In genomic region chr9:72691942-72692341, GRCm38 (mm10) we compare ENCODE assay signal across 19 mouse cellular contexts. TPM values are rescaled to one million over a fixed set of nuclear protein-coding genes. Genes with fewer than 3 reads are reported as not detected.
A peak's percentile ranks its signal among the peaks of the same experiment; 100 is the strongest.
DNase-seq lines count a peak whose midpoint lies in the region; ATAC-seq and TF ChIP-seq lines count a peak whose summit lies in the region.
"Had no signal": no experiment of that assay in that cellular context is flagged by ENCODE, and none has a peak within 500 bp of the region (broad histone marks: within the 10 kb centered on the region; RNA-seq: fewer than 3 reads in every experiment).

No protein-coding gene starts in this region.

- no peaks in the 10 kb centered on the region for H3K9me3 ChIP-seq in heart, embryonic 12.5 days (replicated peaks)
- H3K9me3 ChIP-seq in embryonic facial prominence, embryonic 14.5 days (ENCODE audit: control insufficient read depth, low read length): no peaks in the 10 kb centered on the region
- no peaks in the 10 kb centered on the region for H3K9me3 ChIP-seq in limb, embryonic 14.5 days (ENCODE audit: control insufficient read depth, low read length)
- H3K9me3 ChIP-seq: forebrain, embryonic 10.5 days; stomach, embryonic 15.5 days had no signal

- H3K9ac ChIP-seq in heart, adult 2 months (ENCODE audit: low read depth, low read length): no peak overlapping the region
- H3K9ac ChIP-seq in heart, embryonic 12.5 days: no peak overlapping the region
- no peak overlapping the region for H3K9ac ChIP-seq in embryonic facial prominence, embryonic 14.5 days (ENCODE audit: low read depth, low read length)
- H3K9ac ChIP-seq in limb, embryonic 14.5 days (ENCODE audit: low read depth, low read length, severe bottlenecking): no peak overlapping the region
- H3K9ac ChIP-seq: stomach, embryonic 15.5 days had no signal

- no peak for TF ChIP-seq EP300 in heart, adult 2 months (IDR thresholded peaks at IDR 0.05; ENCODE audit: insufficient read depth, low read depth, low read length)

- ATAC-seq in heart, embryonic 12.5 days (ENCODE audit: insufficient number of reproducible peaks, low FRiP score): no peak
- peak; percentile 14; the same call in 1 of the 2 replicates for ATAC-seq in embryonic facial prominence, embryonic 14.5 days (ENCODE audit: low read depth)
- ATAC-seq in limb, embryonic 14.5 days (ENCODE audit: low FRiP score, low read depth): peak; percentile 42; the same call in 1 of the 2 replicates
- ATAC-seq: inflammation-experienced regulatory T-cells, adult 6 months had no signal

- peak overlapping the region; percentile 3; the same call in 1 of the 2 replicates for H3K27ac ChIP-seq in heart, adult 2 months
- H3K27ac ChIP-seq in heart, embryonic 12.5 days (ENCODE audit: poor library complexity, severe bottlenecking): no peak overlapping the region
- peak overlapping the region; percentile 85 for H3K27ac ChIP-seq in layer of hippocampus, adult 2 months
- peak overlapping the region; percentile 72; the same call in 1 of the 2 replicates for H3K27ac ChIP-seq in embryonic facial prominence, embryonic 14.5 days (replicated peaks; ENCODE audit: low read depth, low read length)
- H3K27ac ChIP-seq in limb, embryonic 14.5 days (replicated peaks; ENCODE audit: low read depth, low read length): no peak overlapping the region
- H3K27ac ChIP-seq: forebrain, embryonic 10.5 days; stomach, embryonic 15.5 days had no signal

- peaks cover 78% of the 10 kb centered on the region for H3K36me3 ChIP-seq in heart, adult 2 months (ENCODE audit: control insufficient read depth, insufficient read depth, low read length)
- peaks cover 76% of the 10 kb centered on the region for H3K36me3 ChIP-seq in heart, embryonic 12.5 days
- H3K36me3 ChIP-seq in embryonic facial prominence, embryonic 14.5 days (ENCODE audit: control insufficient read depth, insufficient read depth, low read length): peaks cover 85% of the 10 kb centered on the region
- peaks cover 84% of the 10 kb centered on the region for H3K36me3 ChIP-seq in limb, embryonic 14.5 days (ENCODE audit: control insufficient read depth, insufficient read depth, low read length)

- no peaks in the 10 kb centered on the region for H3K27me3 ChIP-seq in heart, adult 2 months (ENCODE audit: control insufficient read depth, insufficient read depth, low read length)
- H3K27me3 ChIP-seq in heart, embryonic 12.5 days (replicated peaks): no peaks in the 10 kb centered on the region
- no peaks in the 10 kb centered on the region for H3K27me3 ChIP-seq in embryonic facial prominence, embryonic 14.5 days (replicated peaks; ENCODE audit: control insufficient read depth, insufficient read depth, low read length)
- no peaks in the 10 kb centered on the region for H3K27me3 ChIP-seq in limb, embryonic 14.5 days (ENCODE audit: control insufficient read depth, insufficient read depth, low read length)
- H3K27me3 ChIP-seq: stomach, embryonic 15.5 days had no signal

- WGBS in heart, adult 2 months: 75% methylated on average over 5 of the region's 5 CpGs
- 75% methylated on average over 5 of the region's 5 CpGs for WGBS in heart, embryonic 12.5 days
- WGBS in embryonic facial prominence, embryonic 14.5 days: 54% methylated on average over 5 of the region's 5 CpGs
- WGBS in limb, embryonic 14.5 days: 57% methylated on average over 5 of the region's 5 CpGs

- no peak for DNase-seq in heart, adult 2 months
- no peak for DNase-seq in layer of hippocampus, adult 2 months (ENCODE audit: low spot score in 2 of 2)
- no peak for DNase-seq in layer of hippocampus, postnatal 36 days
- DNase-seq in embryonic facial prominence, embryonic 14.5 days (ENCODE audit: low spot score): no peak
- no peak for DNase-seq in limb, embryonic 14.5 days (ENCODE audit: low spot score)
- no peak for DNase-seq in cerebellum, postnatal 25 days
- DNase-seq: B cell, adult 2 months; cerebellum, adult 2 months; gastrocnemius, postnatal 14 days; kidney, postnatal 36 days; layer of hippocampus, adult 9-11 months; lung, adult 2 months; lung, postnatal 4 days; retina, postnatal 1 day; thymus, adult 2 months had no signal

- H3K4me3 ChIP-seq in heart, adult 2 months: no peak overlapping the region
- no peak overlapping the region for H3K4me3 ChIP-seq in heart, embryonic 12.5 days
- no peak overlapping the region for H3K4me3 ChIP-seq in layer of hippocampus, adult 2 months
- H3K4me3 ChIP-seq in embryonic facial prominence, embryonic 14.5 days (ENCODE audit: low read depth, low read length): no peak overlapping the region
- H3K4me3 ChIP-seq in limb, embryonic 14.5 days (replicated peaks; ENCODE audit: low read length): no peak overlapping the region
- H3K4me3 ChIP-seq: forebrain, embryonic 10.5 days; stomach, embryonic 15.5 days had no signal

- intact Hi-C loops in heart, adult 2 months (cut with DNase I): no loop called here

- peaks cover 7% of the 10 kb centered on the region; the same call in 1 of the 2 replicates for H3K79me2 ChIP-seq in heart, adult 2 months (replicated peaks; ENCODE audit: control insufficient read depth, insufficient read depth, low read length)

- H3K4me1 ChIP-seq in heart, adult 2 months (ENCODE audit: control insufficient read depth, insufficient read depth, low read length): peaks cover 24% of the 10 kb centered on the region
- peaks cover 44% of the 10 kb centered on the region for H3K4me1 ChIP-seq in heart, embryonic 12.5 days (replicated peaks)
- H3K4me1 ChIP-seq in embryonic facial prominence, embryonic 14.5 days (ENCODE audit: control insufficient read depth, insufficient read depth, low read length): peaks cover 41% of the 10 kb centered on the region
- peaks cover 47% of the 10 kb centered on the region for H3K4me1 ChIP-seq in limb, embryonic 14.5 days (ENCODE audit: control insufficient read depth, insufficient read depth, low read length)
- H3K4me1 ChIP-seq: forebrain, embryonic 10.5 days had no signal

- H3K4me2 ChIP-seq in heart, embryonic 12.5 days: no peak overlapping the region
- H3K4me2 ChIP-seq in embryonic facial prominence, embryonic 14.5 days (ENCODE audit: low read depth, low read length): no peak overlapping the region
- no peak overlapping the region for H3K4me2 ChIP-seq in limb, embryonic 14.5 days (replicated peaks; ENCODE audit: low read depth, low read length, severe bottlenecking)
- H3K4me2 ChIP-seq: stomach, embryonic 15.5 days had no signal

- TF ChIP-seq CTCF in heart, adult 2 months (IDR thresholded peaks at IDR 0.05): no peak
- TF ChIP-seq CTCF in layer of hippocampus, adult 2 months (conservative IDR thresholded peaks at IDR 0.05): no peak

- no peak for TF ChIP-seq POLR2A in heart, adult 2 months (IDR thresholded peaks at IDR 0.05; ENCODE audit: insufficient read depth, low read depth, low read length)
- no peak for TF ChIP-seq POLR2A in limb, embryonic 14.5 days (IDR thresholded peaks at IDR 0.05; ENCODE audit: borderline replicate concordance, extremely low read depth, insufficient read depth, insufficient read length)

RNA-seq across cellular contexts. Expression of gene Nedd4, which starts 29.8 kb away (rescaled TPM):
- 100 to 1,000 TPM; 317 to 357 TPM for total RNA-seq in heart, adult 2 months (2021)
- 129 and 289 TPM in 2 replicates for polyA plus RNA-seq in heart, adult 2 months (2012; rRNA removed)
- 624 and 643 TPM in 2 replicates for polyA plus RNA-seq in heart, embryonic 12.5 days (2016; fragmentation: Nextera tagmentation; extraction: Ambion mirVana)
- 100 to 1,000 TPM; 298 to 301 TPM for total RNA-seq in layer of hippocampus, adult 2 months (2021)
- 100 to 1,000 TPM; 297 to 313 TPM for total RNA-seq in layer of hippocampus, postnatal 36 days (2021)
- polyA plus RNA-seq in embryonic facial prominence, embryonic 14.5 days (2014; fragmentation: Nextera tagmentation; extraction: Ambion mirVana): 649 and 733 TPM in 2 replicates
- polyA plus RNA-seq in limb, embryonic 14.5 days (2012; rRNA removed): 783 and 859 TPM in 2 replicates
- 684 and 772 TPM in 2 replicates for polyA plus RNA-seq in limb, embryonic 14.5 days (2014; fragmentation: Nextera tagmentation; extraction: Ambion mirVana)

Comparison
In these comparisons a context has a peak if more than half of its experiments do, and no peak if none do; other contexts are left out.
1. H3K27ac ChIP-seq: peak in heart, adult 2 months (single experiment), layer of hippocampus, adult 2 months (single experiment) and embryonic facial prominence, embryonic 14.5 days (single experiment); none in heart, embryonic 12.5 days (single experiment) and limb, embryonic 14.5 days (single experiment).